Mouse (Mus musculus) megakaryocyte-erythroid progenitor cell, adult 5-6 weeks (primary cell): ENCODE data around the gene Phf21a. TPM values are rescaled to one million over a fixed set of nuclear protein-coding genes. Genes with fewer than 3 reads are reported as not detected.

Experiments used
- ATAC-seq: replicated peaks from 2 replicates; pipeline ENCODE4 v1.8.0; 2016; ENCODE audit warnings: mild to moderate bottlenecking, inconsistent platforms; ENCODE audit not compliant: severe bottlenecking, poor library complexity, low FRiP score, low TSS enrichment
- total RNA-seq, 2 experiments: library from RNA; stranded (forward) in 1 of 2; stranded (reverse) in 1 of 2; fragments of 200-1000, 215-1000 nt in 1 of 2; fragments of >200 nt in 1 of 2; fragmentation: Nextera tagmentation in 1 of 2; gene quantifications; 2 replicates each; pipeline ENCODE4 v1.2.3; 2014 to 2017

The Phf21a gene
- total RNA-seq, 2 experiments from 2014 or later, result 6.2 to 26.9 TPM

DNA sequence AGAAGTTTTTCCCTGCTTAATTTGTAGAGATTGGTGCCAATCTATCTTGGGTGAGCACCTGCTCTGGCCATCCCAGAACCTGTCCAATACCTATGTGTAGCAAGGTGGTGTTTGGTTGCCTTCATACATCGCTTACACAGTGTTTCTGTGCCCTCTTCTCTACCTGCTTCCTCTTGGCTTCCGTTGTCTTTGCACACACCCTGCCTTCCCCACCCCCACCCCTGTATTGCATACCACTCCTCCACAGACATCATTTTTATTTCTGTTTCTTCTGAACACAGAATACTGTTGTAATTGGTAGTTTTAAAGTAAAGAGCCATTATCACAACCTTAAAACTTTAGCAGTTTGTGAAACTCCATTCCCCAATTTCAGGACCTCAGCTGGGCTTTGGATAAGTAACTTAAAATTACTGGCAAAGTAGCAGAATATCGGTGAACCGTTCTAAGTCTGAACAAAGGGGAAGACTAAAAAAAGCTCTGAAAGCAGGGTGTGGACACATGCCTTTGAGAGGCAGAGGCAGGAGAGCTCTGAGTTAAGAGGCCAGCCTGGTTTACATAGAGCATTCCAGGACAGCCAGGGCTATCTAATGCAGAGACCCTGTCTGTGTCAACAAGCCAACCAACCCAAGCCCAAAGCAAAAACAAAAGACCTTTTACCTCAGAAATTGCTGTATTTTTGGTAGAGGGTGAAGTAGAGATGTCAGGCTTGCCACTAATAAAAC, 109.6 kb downstream of the Phf21a start:
- ATAC-seq, result no peak

- no peak for ATAC-seq
Measured at GRCm38 (mm10) chr2:92205010-92205639, 112.2 kb downstream of the Phf21a start.

- no peak for ATAC-seq
Measured at GRCm38 (mm10) chr2:92210409-92210808, 117.5 kb downstream of the Phf21a start.

GRCm38 (mm10) chr2:92221431-92221830, 128.5 kb downstream of the Phf21a start:
- no peak for ATAC-seq

DNA sequence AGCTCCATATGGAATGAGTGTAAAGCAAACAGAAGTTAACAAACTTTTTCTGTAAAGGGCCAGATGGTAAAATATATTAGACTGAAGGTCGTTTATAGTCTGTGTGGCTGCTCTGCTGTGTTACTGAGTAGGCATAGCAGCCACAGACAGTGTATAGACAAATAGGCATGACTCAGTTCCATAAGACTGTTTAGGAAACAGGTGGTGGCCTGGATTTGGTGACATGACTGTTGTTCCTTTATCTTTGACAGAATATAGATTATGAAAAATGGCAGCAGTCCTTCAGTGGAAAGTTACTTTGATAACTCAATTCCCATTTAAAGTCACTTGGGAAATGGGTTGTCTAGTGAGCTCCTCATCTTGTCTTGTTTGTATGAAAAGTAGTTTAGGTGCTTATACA, 132.7 kb downstream of the Phf21a start:
- ATAC-seq, result peak; percentile 55; the same call in 1 of the 2 replicates

- ATAC-seq, result no peak
Measured at GRCm38 (mm10) chr2:92229973-92230372, 137.1 kb downstream of the Phf21a start.

- no peak for ATAC-seq
Measured at GRCm38 (mm10) chr2:92231706-92232105, 138.8 kb downstream of the Phf21a start.

DNA sequence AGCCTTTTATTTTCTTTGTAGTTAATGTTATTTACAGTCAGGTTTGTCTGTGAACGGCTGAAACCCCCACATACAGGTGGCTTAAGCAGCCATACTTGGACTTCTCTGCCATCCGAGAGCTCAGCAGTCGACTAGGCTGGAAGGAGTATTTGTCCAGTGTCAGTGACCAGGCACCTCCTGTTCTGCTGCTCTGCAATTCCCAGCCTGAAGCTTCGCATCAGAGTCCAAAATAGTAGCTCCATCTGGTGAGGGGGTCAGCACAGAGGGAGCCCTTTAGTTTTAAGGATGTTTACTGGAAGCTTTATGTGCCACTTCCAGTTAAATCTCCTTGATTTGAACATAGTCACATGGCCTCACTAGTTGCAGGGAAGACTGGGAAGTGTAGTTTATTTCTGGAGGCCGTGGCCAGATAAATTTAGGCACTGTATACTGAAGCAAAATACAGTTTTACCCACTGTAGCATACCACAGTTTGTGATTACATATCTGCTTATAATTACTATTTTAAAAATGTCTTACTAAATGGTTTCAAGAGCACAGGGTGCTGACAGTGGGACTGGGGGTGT, 141.9 kb downstream of the Phf21a start:
- no peak for ATAC-seq

DNA sequence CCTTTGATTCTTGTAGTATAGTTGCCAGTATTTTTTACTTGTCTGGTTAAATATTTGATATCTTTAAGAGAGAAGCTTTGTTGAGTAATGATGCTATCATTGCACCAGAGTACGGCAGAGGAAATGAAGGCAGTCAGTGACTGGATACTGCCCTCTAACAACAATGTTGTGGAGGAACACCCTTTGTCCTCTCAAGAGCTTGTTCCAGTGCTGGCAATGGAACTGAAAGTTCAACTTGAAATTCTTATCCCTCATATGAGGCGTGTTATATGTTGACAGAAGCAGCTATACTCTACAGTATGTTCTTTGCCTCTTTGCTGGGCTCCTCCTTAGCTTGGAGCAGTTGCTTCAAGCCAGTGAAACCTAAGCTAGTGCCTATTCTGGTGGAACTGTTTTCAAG, 147.4 kb downstream of the Phf21a start:
- ATAC-seq, result no peak

DNA sequence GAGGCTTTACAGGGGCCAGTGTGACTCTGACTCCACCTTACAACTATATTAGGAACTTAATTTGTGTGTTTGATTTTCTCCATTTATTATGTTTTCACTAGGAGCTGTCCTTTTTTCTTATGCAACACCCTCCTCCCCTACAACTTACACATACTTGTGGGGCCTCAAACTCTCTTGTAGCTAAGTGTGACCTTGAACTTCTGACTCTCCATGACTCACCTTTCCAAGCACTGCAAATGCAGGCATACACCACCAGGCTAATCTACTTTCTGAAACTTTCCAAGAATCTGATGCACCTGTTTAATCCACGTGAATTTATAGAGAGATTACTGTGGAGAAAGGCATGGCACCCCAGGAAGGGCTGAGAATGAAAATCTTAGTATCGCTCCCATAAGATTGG, 147.9 kb downstream of the Phf21a start:
- ATAC-seq, result no peak

DNA sequence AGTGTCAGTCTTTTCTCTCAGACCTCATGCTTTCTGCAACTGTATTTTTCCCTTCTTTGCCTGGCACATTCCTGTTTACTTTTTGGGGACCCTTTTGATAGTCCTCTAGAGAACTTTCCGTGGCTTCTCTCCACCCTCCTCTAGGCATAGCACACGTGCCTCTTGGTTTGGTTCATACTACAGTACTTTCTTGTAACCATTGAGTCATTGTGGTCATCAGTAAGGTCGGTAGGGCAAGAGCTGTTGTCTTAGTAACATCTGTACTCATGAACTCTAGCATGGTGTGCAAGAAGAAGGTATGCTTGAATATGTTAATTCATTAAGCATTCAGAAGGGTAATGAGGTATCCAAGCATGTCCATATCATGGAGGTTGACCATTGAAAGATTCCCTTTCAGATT, 148.4 kb downstream of the Phf21a start:
- no peak for ATAC-seq

GRCm38 (mm10) chr2:92246112-92246511, 153.2 kb downstream of the Phf21a start:
- ATAC-seq, result no peak

- no peak for ATAC-seq
Measured at GRCm38 (mm10) chr2:92247711-92248110, 154.8 kb downstream of the Phf21a start.

- ATAC-seq, result no peak
Measured at GRCm38 (mm10) chr2:92250472-92250871, 157.6 kb downstream of the Phf21a start.

- no peak for ATAC-seq
Measured at GRCm38 (mm10) chr2:92253777-92254176, 160.9 kb downstream of the Phf21a start.

- ATAC-seq, result no peak
Measured at GRCm38 (mm10) chr2:92256141-92256540, 163.2 kb downstream of the Phf21a start.

DNA sequence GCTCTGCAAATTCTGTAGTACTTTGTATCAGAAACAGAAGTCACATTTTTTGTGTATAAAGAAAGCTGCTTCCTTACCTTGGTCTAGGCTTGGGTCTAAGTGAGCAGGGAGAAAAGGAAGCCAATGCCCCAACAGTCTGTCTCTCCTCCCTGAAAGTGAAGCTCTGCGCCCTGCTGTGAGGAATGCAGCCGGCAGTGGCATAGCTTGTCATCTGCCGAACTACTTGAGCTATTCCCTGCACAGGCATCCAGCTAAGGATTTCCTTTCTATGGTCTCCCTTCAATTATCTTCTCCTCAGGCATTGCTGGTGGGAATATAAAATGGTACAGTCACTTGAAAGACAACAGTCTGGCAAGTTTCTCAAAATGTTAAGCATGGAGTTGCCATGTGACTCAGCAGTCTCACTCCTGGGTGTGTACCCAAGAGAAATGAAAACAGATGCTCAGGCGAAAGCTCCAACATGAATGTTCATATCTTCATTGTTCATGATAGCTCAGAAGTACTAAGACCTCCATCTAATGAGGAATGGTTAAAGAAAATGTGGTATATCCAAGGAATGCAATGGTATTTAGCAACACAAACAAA, 164.5 kb downstream of the Phf21a start:
- ATAC-seq, result no peak

DNA sequence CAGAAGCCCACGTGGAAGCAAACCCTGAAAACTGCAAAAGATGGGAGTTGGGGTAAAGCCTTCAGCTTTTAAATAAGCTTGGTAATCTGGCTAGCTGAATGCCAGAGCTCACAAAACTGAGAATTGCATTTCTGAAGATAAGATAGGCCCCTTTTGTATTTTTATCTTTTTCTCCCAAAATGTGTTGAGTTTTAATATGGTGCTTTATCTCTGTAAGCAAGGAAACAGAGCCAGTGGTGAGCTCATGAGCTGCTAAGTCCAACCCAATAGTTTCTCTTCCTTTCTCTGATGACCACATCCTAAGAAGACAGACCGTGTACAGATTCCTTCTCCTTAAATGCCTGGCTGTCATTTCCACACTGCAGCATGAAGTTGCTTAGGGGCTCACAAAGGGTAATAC, 167.0 kb downstream of the Phf21a start:
- peak; percentile 56; the same call in 1 of the 2 replicates for ATAC-seq

DNA sequence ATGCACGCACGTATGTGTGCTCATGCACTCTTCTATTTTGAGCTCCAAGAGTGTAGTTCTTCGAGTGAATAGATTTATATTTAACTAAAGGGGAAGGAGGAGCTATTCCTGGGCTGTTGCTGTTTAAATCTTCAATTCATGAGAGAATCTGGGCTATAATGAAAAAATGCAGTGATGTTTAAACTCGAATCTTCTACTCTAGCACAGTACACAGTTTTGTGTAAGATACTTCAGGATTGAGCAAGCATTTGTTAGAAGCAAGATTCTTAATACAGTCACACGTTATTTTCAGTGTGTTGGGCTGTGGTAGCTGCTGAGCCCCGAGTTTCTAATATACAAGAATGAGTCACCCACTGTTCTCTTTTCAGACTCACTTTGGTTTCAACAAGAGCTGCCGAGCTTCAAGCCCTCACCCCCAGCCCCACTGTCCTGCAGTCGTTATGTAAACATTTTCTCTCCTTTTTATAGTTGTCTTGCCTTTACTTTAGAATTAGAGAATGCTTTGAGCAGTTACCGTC, 173.2 kb downstream of the Phf21a start:
- no peak for ATAC-seq

DNA sequence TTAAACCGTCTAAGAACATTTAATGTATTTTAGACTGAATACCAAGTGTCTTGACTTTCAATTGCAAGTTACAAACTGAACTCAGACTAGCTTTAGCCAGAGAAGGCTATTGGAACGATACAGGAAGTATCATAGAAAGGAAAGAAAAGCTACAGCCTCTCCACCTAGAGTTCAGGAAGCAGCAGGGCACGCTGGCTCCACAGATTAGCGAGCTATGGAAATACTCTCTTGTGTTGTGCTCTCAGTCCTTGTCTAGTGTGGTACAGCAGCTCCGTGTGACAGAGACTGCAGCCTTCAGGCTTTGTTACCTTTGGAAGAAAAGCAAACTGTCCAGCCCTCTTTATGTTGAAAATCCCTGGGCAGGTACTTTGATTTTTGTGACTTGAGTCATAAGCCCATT, 176.3 kb downstream of the Phf21a start:
- ATAC-seq, result no peak
